Mouse (Mus musculus): ENCODE results near the gene Atp8a2.

DNA sequence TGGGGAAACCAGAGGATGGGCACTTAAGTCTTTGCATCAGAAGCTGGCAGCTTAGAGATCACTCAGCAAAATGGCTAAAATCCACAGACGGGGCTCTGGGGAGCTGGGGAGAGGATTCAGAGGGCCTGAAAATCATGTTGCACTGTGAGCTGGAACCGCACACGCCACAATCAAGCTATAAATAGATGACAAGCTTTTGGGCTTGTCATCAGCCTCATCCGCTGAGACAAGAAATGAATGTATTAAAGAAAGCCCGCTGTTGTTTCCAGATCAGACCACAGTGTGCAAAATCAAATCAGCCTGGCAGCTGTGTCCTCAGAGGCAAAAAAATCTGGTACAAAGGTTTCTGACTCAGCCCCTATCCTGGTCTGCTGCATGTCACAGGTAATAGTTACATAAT, 7.2 kb downstream of the Atp8a2 start:
- TF ChIP-seq CTCF (IDR thresholded peaks at IDR 0.05; ENCODE audit: low read depth, low read length) (no peak), POLR2A (IDR thresholded peaks at IDR 0.05; ENCODE audit: borderline replicate concordance, low read depth, low read length) (no peak)
